Mouse (Mus musculus): Measurements from ENCODE around the gene Naa16.
A peak's percentile ranks its signal among the peaks of the same experiment; 100 is the strongest.
"Not testable (repeated sequence)": the region's sequence is repeated elsewhere in the genome, so short reads cannot be mapped to it uniquely, and the experiment has no call there.

Gene Naa16

DNA sequence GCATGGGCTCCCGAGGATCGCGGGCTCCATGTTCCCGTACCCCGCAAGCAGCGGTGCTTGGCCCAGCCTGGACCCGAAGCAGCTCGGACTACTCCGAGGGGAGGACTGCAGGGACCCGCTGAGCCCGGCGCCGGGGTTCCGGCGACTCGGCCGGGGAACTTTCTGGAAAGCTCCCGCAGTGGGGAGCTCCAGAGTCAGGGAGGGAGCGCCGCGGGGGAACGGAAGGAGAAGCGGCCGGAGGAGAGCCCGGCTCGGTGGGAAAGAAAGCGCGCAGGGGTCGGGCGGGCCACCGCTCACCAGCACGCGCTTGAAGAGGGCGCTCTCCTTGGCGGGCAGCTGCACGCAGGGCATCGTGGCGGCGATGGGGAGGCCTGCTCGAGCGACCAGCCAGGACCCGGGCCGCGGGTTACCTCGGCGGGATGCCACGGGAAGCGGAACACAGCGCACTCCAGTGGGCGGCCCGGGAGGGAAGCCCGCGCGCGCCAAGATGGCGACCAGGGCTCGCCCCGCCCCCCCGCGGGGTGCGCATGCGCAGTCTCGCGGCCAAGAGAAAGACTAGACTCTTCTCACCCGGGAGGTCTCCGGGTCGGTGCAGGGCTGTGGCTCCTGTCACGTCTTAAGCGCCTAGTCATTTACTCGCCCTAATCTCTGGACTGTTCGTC, at the start of gene Naa16:
Gene Naa16, minus strand, starts transcription at position 514 of the 662 bp plus-strand sequence.
- peak; percentile 93 for DNase-seq (ENCODE audit: low spot score in 2 of 2)

DNA sequence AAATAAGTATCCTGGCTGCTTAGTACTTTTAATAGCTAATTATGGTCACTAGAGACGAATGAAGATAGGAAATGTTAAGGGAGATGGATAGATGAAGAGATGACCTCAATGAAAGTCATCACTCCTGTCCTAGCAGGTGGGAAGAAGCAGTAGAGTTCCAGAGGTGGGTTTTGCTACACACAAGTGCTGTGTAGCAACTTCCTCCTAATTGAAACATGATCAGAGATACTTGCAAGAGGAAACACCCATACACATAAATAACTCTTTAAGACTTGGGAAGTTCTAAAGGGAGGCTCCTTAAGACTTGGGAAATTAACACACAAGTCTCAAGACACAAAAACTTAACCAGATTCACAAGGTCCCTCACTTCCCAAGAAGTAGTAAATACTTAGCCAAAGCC, 43.5 kb upstream of the Naa16 start:
- no peak for DNase-seq (ENCODE audit: low spot score in 2 of 2)

DNA sequence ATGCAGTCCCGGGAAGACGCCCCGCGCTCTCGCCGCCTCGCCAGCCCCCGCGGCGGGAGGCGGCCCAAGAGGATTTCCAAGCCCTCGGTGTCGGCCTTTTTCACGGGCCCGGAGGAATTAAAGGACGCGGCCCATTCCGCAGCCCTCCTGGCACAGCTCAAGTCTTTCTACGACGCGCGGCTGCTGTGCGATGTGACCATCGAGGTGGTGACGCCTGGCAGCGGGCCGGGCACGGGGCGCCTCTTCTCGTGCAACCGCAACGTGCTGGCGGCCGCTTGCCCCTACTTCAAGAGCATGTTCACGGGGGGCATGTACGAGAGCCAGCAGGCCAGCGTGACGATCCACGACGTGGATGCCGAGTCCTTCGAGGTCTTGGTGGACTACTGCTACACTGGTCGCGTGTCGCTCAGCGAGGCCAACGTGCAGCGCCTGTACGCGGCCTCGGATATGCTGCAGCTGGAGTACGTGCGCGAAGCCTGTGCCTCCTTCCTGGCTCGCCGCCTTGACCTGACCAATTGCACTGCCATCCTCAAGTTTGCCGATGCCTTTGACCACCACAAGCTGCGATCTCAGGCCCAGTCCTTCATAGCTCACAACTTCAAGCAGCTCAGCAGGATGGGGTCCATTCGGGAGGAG, 36.3 kb upstream of the Naa16 start:
- DNase-seq (ENCODE audit: low spot score in 2 of 2), result not testable (repeated sequence)

DNA sequence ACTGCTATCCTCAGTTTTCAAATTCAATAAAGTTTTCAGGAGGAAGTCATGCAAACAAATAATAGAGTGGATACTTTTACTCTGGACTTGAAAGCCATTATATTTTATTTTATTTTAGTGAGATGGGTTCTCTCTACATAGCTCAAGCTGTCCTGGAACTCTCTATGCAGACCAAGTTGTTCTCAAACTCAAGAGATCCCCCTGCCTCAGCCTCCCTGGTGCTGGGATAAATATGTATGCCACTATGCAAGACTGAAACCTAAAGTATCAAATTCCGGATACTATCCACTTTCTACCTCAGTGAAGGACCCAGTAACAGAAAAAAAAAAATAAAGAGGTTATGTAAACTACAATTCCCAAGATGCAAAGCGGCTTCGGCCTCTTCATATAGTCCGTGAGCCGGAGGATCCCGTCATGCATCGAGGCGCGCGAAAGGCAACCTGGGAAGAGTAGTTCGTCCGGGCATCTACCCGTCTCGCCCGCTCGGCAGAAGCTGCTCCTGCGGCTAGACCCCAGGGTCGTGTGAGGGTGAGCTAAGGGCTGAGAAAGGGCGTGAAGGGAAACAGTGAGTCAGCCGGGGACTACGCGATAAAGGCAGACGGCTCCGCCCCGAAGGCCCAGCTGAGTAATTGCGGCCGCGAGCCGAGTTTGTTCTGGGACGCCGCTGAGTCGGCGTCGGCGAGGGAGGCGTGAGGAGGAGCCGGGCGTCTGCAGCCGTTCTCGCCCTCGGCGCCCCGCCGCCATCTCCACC, 35.6 kb upstream of the Naa16 start, which contains the start of gene Kbtbd7:
Gene Kbtbd7, plus strand, starts transcription at position 533 of the 751 bp plus-strand sequence.
- DNase-seq (ENCODE audit: low spot score in 2 of 2), result peak; percentile 94 to 95

DNA sequence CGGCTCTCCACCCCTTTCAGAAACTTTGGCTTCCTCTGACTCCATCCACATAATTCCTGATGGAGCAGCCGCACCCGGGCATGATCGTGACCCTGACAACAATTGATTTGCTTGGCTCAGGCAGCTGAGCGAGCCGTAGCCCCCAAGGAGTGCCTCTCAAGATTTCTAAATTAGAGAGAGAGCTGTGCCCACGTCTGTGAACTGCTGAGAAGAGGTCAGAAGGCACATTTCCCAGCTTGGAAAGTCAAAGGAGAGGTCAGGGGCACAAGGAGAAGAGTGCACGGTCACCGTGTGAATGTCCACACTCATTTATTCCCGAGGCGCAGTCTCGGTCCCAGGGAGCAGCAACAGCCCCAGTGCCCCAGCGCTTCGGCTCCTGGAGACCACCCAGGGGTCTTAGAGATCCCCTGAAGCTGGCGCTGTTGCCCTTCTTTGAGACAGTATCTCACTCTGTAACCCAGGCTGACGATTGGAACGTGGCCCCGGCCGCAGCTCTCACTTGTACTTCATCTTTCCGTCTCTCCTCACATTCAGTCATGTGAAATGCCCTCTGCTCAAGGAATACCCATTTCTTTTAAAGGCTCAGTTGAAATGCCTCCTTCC, 29.6 kb upstream of the Naa16 start:
- DNase-seq (ENCODE audit: low spot score in 2 of 2), result no peak

DNA sequence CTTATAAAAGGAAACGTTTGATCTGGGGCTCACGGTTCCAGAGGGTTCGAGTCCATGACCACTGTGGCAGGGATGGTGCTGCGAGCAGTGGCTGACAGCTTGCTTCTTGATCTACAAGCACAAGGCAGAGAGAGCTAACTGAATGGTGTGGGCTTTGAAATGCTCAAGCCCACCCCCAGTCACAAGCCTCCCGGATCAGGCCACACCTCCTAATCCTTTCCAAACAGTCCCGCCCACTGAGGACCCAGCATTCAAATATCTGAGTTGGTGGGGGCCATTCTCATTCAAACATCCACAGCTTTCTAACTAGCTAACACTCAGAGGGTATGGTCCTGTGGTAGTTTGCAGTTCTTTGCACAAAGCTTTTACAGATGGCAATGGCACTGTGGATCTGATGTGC, 22.5 kb upstream of the Naa16 start:
- no peak for DNase-seq (ENCODE audit: low spot score in 2 of 2)

DNA sequence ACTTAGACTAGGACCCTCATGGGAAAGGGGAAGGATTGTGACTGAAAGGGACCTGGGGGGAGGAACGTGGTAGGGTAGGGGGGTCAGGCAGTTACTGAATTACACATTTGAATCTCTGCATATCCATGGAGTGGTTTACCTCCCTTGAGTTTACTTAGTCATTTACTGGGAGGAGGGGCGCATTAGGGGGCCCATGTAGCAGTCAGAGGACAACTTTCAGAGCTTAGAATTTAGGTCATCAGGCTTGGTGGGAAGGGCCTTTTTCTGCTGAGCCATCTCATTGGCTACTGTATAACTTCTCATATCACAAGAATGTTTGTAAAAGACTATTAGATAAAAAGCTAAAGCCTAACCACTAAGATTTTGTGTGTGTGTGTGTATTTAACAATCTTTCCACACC, 20.1 kb upstream of the Naa16 start:
- no peak for DNase-seq (ENCODE audit: low spot score in 2 of 2)

DNA sequence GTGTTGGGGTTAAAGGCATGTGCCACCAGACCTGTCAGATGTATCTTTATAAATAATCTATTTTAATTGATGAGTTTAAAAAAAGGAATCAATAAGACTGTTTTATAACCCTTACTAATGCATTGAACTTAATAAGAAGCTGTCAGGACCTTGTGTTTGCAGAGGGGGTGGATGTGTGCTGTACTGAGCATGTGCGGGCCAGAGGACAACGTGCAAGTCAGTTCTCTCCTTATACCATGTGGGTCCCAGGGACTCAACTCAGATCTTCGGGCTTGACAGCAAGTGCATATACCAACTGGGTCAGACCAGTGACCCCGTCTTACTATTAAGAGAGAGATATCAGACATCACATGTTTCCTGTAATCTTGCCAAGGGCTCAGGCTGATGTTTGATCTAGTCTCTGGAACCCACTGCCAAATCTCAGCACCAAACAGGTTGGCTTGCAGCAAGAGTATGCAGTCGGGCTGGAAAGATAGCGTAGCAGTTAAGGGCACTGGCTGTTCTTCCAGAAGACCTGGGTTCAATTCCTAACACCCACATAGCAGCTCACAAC, 18.8 kb upstream of the Naa16 start:
- no peak for DNase-seq (ENCODE audit: low spot score in 2 of 2)

DNA sequence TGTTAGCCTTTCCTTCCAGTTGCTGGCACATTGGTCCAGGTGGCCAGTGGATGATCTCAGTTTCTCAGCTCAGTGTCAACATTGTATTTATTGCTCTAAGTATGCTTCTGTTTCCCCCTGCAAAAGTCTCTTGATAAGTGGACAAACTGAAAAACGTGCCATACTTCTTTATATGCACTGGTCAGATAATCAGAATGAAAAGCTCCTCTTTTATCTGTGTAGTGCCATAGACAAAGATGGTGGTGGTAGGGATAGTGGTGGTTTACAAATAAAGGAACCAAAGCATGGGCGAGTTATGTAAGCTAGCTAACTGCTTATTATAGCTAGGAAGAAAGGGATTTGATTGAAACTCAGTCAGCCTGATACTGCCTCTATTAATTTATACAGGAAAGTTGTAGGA, 17.1 kb upstream of the Naa16 start:
- DNase-seq (ENCODE audit: low spot score in 2 of 2), result no peak

DNA sequence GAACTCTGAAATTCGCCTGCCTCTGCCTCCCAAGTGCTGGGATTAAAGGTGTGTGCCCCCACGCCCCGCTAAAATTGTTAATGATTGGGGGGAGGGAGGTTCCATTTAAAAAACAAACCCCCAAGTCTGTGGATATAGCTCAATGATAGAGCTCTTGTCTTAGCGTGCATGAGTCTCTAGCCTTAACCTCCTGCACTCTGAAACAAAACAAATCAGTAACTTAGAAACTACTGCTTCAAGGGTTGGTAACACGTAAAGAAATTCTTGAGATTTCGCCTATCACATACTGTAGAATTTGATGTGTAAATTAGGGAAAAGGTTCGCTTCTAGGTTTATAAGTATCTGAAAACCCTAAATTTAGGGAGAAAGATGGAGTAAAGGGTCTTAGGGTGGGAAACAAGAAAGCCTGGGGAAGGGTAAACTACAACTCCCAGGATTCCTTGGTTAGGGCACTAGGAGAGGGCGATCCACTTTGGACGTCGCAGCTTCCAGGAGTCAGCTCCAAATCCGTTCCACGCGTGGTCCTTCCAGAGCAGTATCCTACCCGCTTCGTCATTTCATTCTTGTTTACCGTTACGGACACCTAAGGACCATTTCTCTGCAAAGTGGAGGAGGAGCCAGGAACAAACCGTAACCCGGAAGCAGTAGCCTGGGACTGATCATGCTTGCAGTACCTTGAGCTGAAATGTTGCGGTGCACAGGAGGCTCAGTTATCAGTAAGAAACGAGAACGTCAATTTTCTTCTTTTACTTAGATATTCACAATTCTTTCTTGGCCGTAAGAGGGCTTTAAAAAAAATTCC, 6.9 kb upstream of the Naa16 start, which contains the start of gene Mtrf1:
Gene Mtrf1, plus strand, starts transcription at position 452 of the 802 bp plus-strand sequence.
- peak; percentile 79 to 82 for DNase-seq (ENCODE audit: low spot score in 2 of 2)

DNA sequence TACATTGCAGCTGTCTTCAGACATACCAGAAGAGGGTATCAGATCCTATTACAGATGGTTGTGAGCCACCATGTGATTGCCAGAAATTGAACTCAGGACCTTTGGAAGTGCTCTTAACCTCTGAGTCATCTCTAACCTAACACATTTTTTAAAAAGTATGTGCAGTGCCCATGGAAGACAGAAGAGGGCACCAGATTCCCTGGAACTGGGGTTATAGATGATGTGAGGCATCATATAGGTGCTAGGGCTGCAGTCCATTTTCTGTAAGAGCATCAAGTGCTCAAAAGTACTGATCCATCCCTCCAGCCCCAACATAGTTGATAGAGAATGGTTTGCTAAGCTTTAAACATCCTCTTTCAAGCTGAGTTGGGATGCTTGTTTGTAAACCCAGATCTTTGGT, 4.0 kb upstream of the Naa16 start:
- no peak for DNase-seq (ENCODE audit: low spot score in 2 of 2)

DNA sequence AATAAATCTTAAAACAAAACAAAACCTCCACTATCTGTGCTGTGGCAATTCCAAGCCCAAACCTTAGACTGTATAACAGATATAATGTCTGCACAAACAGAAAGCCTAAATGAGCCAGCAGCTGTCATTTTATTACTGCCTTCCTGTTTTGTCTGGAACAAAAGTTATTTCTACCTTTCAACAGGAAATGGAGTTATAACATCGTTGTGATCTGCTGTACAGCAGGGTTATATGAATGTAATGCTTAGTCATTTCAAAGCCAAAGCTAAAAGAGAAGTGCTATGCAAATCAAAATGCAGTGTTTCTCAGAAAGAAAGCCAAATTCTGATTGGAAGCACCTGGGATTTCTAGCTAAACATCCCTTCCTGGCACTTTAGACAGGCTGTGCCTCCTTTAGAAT, 2.7 kb upstream of the Naa16 start:
- no peak for DNase-seq (ENCODE audit: low spot score in 2 of 2)

DNA sequence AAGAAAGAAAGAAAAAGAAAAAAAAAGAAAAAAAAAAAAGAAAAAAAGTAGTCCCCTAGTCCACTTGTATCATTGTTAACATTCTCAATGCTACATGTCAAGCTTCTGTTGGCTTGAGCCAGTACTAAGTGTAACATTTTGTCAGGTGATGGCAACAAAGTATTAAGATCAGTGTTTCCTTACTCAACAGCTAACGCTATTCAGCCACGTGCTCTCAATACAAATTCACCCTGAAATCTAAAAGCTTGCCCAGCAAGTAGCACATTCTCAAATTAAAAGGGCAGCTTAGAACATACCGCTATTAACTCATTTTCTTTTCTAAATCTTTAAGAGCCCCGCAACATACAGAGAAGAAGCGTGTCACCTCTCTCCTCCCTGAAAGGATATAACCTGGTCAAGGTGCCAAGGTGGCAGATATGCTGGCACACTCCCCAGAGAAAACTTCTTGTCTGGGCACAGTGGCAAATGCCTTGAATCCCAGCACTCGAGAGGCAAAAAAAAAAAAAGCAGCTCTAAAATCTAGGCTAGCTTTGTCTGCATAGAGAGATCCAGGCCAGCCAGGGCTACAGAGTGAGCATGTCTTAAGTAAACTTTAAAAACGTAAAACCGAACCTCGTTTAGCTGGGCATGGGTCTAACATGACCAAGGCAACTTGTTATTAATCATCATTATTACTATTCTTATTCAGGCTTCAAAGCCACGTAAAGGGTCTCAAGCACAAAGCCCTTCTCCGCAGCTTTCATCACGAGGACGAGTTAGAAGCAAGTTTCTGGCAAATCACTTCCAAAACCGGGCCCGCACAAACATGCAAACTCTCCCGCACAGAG, 927 bp downstream of the Naa16 start:
- DNase-seq (ENCODE audit: low spot score in 2 of 2), result peak in 1 of 2 experiments; percentile 9

DNA sequence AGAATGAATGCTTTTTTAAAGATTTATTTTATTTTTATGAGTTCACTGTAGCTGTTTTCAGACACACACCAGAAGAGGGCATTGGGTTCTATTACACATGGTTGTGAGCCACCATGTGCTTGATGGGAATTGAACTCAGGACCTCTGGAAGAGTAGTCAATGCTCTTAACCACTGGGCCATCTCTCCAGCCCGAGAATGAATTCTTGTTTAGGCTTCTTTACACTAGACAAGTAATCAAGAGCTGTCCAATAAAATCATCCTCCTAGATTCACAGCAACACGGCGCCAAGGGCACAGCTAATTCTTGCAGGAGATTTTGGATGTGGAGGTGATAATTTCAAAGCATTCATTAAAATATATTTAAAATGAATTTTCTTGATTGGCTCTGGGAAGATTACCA, 2.3 kb downstream of the Naa16 start:
- DNase-seq (ENCODE audit: low spot score in 2 of 2), result no peak

DNA sequence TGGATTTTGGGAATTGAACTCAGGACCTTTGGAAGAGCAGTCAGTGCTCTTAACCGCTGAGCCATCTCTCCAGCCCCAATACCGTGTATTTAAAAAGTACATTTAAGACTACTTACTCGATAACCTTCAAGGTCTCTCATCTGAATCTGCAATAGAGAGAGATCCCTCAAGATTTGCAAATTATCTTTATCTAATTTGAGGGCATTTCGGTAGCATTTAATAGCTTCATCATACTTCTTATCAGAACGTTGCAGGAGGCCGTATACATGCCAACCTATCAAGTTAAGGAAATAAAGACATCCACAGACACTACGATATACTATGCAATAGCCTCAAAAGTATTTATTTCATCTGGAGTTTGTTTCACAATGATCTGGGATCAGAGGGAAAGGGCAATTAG, 7.5 kb downstream of the Naa16 start:
- DNase-seq (ENCODE audit: low spot score in 2 of 2), result no peak

DNA sequence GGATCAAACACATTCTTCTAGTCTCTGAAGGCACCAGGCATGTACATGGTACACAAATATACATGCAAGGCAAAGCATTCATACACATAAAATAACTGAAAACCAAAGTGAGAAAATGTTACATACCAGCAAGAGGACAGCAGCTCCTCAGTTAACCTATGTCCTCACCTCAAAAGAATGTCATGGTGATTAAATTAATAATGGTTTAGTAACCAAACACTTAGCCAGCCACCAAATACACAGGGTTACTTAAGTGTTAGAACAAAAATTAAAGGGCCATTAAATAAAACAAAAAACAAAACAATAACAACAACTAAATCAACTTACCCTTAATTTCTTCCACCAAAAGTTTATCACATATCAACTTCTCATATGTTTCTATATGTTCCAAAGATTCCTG, 13.5 kb downstream of the Naa16 start:
- DNase-seq (ENCODE audit: low spot score in 2 of 2), result no peak

DNA sequence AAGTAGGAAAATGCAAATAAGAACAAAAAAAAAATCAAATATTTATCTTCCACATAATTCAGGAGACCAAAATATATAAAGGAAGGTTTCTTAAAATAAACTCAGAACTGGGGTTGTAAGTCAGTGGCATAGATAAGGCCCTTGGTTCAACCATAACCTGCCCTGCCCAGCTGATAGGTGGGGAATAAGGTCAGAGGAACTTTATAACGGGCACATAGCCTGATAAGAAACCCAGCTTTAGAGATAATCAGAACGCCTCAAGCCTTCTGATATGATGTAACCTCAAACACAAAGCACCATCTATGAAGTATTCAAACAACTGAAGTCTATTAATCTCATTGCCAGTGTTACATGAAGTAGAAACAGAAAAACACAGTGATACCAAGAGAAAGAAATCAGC, 32.5 kb downstream of the Naa16 start:
- no peak for DNase-seq (ENCODE audit: low spot score in 2 of 2)

DNA sequence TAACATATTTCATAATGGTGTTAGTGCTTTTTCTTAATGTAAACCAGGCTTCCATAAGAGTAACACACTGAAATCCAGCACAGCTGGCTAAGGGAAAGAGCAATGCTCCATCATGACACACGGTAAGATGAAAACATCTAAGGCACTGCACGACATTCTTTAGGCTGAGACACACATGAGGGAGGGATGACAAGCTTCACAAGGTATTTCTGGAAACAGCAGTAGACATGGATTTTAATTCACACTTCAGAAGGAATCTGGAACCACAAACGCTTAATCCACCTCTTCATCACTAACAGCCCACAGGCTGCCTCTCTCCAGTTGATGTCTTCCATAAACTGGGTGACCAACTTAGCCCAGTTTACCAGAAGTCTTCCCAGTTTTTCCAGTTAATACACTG, 44.2 kb downstream of the Naa16 start:
- DNase-seq (ENCODE audit: low spot score in 2 of 2), result peak in 1 of 2 experiments; percentile 18

DNA sequence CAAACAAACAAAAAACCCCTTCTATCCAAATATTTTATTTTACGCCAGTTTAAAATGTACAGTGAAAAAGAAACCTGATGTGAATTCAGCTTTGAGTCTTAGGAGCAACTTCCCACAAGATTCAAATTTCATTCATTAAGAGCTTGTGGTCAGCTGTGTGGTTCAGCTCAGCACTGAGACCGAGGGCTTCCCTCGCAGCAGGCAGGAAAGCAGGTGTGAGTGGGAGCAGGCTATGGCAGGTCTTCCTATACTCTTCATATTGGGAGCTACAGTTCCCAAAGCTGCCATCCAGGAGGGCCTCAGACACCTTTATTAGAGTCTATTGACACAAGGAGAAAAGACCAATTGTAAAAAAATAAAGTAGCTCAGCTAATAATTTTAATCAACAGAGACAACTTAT, 55.0 kb downstream of the Naa16 start:
- DNase-seq (ENCODE audit: low spot score in 2 of 2), result no peak

DNA sequence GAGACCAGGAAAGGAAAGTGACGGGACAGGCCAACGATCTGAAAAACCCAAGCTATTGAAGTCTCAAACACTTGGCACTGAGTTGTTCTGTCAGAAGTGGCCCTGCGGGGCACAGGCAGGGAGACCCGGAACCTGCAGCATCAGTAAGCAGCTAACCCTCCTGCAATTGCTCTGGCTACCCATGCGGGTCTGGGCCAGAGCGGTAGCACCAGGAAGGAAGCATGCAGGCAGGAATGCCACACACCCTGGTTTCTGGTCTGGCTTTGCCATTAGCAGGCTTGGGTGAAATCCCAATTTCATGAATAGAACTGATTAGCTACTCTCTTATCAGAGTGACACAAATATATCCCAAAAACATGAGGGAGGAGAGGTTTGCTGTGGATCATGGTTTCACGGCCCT, 58.6 kb downstream of the Naa16 start:
- DNase-seq (ENCODE audit: low spot score in 2 of 2), result no peak
